Mouse (Mus musculus): ENCODE results near the gene Ldah. TPM values are rescaled to one million over a fixed set of nuclear protein-coding genes. Genes with fewer than 3 reads are reported as not detected.
A peak's percentile ranks its signal among the peaks of the same experiment; 100 is the strongest.

Ldah gene
- polyA plus RNA-seq, 1 experiment from 2014 or later, result 79.5 TPM

DNA sequence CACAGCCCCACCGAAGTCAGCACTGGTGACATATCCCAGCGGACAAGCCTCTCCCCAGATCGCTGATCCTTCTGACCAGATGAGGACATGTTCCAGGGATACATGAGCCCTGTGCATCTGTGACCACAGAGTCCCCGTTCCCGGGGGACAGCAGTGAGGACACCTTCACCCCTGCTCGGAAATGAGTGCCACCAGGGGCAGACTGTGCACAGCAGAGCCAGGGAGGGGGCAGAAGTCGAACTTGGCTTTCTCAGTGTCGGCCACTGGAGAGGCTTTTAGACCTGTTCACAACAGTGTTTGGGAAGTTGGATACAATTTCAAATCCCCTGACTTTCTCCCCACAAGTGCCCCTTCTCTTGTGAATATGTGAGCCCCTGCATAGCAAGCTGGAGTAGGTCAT is 81.6 kb downstream of the Ldah start:
- Histone ChIP-seq H3K27ac (ENCODE audit: low read length) (no peak overlapping the region), H3K36me3 (ENCODE audit: control insufficient read depth, insufficient read depth, low read length) (no peaks in the 10 kb centered on the region), H3K4me2 (replicated peaks; ENCODE audit: low read depth, low read length) (no peak overlapping the region), H3K27me3 (ENCODE audit: control insufficient read depth, insufficient read depth, low read length) (no peaks in the 10 kb centered on the region), H3K4me3 (ENCODE audit: low read depth, low read length) (no peak overlapping the region), H3K4me1 (ENCODE audit: control insufficient read depth, insufficient read depth, low read length) (no peaks in the 10 kb centered on the region), H3K9ac (replicated peaks; ENCODE audit: low read depth, low read length) (no peak overlapping the region), H3K9me3 (ENCODE audit: control insufficient read depth, low read depth, low read length) (no peaks in the 10 kb centered on the region)
- no peak for ATAC-seq (ENCODE audit: insufficient number of reproducible peaks, insufficient read depth, low FRiP score, low read depth)
- WGBS, result 91% methylated on average over 8 of the region's 8 CpGs

DNA sequence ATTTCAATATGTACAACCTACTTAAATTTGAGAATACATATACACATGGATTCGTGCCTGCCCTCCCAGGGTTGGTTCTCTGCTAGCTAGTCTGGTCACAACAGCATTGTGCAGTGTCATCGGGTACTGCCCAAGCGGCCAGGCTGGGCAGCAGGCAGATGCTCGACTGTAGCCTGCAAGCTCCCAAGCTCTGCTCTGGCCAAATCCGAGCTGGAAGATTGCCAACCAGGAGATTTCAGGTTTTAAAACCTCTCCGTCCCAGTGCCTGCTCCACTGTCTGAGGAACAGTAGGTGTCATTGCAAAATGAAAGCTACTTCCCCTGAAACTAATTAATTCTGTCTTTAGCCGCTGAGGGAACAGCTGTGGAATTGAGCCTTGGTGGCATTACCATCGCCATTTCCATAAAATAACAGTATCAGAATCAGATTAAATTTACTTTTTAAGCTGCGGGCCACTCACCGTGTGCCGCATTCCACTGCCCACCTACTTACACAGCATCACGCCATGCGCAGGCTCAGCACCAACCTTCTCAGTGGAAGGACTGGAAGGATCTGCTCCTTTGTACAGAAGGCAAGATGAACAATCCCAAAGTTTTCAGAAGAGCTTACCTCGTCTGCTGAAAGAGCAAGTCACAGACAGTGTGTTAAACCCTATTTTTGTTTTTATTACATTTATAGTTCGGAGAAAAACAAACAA is 83.4 kb downstream of the Ldah start:
- H3K36me3 ChIP-seq (ENCODE audit: control insufficient read depth, insufficient read depth, low read length), result no peaks in the 10 kb centered on the region
- H3K9ac ChIP-seq (replicated peaks; ENCODE audit: low read depth, low read length), result no peak overlapping the region
- H3K27me3 ChIP-seq (ENCODE audit: control insufficient read depth, insufficient read depth, low read length), result 0 out of 2 replicates have a peak, but pooled peaks cover 3% of the 10 kb centered on the region
- no peak for ATAC-seq (ENCODE audit: insufficient number of reproducible peaks, insufficient read depth, low FRiP score, low read depth)
- no peaks in the 10 kb centered on the region for H3K9me3 ChIP-seq (ENCODE audit: control insufficient read depth, low read depth, low read length)
- H3K4me3 ChIP-seq (ENCODE audit: low read depth, low read length), result no peak overlapping the region
- H3K4me1 ChIP-seq (ENCODE audit: control insufficient read depth, insufficient read depth, low read length), result no peaks in the 10 kb centered on the region
- H3K27ac ChIP-seq (ENCODE audit: low read length), result no peak overlapping the region
- no peak overlapping the region for H3K4me2 ChIP-seq (replicated peaks; ENCODE audit: low read depth, low read length)
- WGBS, result 70% methylated on average over 15 of the region's 15 CpGs

DNA sequence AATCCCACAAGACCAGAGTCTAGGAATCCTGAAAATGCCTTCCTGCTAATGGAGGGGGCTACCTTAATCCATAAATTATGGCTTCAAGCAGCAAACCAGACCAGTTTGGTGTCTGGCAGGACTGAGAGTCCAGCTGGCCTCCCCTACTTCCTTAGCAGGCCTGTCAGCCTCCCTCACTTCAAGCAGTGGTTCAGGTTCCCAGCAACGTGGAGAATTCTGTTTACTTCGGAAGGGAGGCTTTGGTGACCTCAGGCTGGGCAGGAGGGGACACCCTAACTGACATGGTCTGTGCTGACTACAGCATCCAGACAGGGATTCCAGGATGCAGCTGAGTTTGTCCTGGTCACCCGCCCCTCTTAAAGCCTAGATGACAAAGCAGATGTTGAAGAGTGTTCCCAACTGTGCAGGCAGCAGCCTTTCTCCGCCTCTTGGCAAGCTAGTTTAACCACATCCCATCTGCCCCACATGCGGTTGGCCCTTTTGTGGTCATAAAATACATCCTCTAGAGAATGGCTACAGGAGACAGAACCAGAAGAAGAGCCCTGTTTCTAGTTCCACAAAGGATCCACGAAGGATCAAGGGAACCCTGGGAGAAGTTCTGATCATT is 87.5 kb downstream of the Ldah start:
- 48% methylated on average over 6 of the region's 6 CpGs for WGBS
- no peak overlapping the region for H3K9ac ChIP-seq (replicated peaks; ENCODE audit: low read depth, low read length)
- no peaks in the 10 kb centered on the region for H3K36me3 ChIP-seq (ENCODE audit: control insufficient read depth, insufficient read depth, low read length)
- H3K27ac ChIP-seq (ENCODE audit: low read length), result no peak overlapping the region
- H3K4me1 ChIP-seq (ENCODE audit: control insufficient read depth, insufficient read depth, low read length), result no peaks in the 10 kb centered on the region
- H3K9me3 ChIP-seq (ENCODE audit: control insufficient read depth, low read depth, low read length), result no peaks in the 10 kb centered on the region
- H3K27me3 ChIP-seq (ENCODE audit: control insufficient read depth, insufficient read depth, low read length), result peaks cover 32% of the 10 kb centered on the region
- no peak overlapping the region for H3K4me2 ChIP-seq (replicated peaks; ENCODE audit: low read depth, low read length)
- no peak overlapping the region for H3K4me3 ChIP-seq (ENCODE audit: low read depth, low read length)
- ATAC-seq (ENCODE audit: insufficient number of reproducible peaks, insufficient read depth, low FRiP score, low read depth), result no peak

DNA sequence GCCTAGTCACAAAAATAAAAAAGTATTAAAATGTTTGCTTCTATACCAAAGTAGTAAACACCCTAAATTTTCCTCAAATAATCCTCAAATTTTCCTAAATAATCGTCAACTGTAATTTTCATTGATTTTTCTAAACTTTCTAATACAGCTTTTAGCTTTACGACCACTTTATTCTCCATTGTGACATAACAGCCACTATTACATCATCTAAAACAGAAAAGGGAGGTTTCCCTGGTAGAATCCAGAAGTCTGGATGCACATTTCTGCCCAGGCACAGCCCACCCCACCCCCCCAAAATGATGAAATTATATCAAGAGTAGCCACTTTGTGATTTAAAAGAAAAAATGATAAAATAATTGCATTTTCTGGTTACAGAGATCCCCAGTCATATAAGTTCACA is 88.2 kb downstream of the Ldah start:
- WGBS, result 90% methylated on average over 2 of the region's 2 CpGs
- Histone ChIP-seq H3K9ac (replicated peaks; ENCODE audit: low read depth, low read length) (no peak overlapping the region), H3K4me1 (ENCODE audit: control insufficient read depth, insufficient read depth, low read length) (no peaks in the 10 kb centered on the region), H3K4me2 (replicated peaks; ENCODE audit: low read depth, low read length) (no peak overlapping the region), H3K4me3 (ENCODE audit: low read depth, low read length) (no peak overlapping the region), H3K27ac (ENCODE audit: low read length) (no peak overlapping the region), H3K36me3 (ENCODE audit: control insufficient read depth, insufficient read depth, low read length) (no peaks in the 10 kb centered on the region), H3K9me3 (ENCODE audit: control insufficient read depth, low read depth, low read length) (no peaks in the 10 kb centered on the region), H3K27me3 (ENCODE audit: control insufficient read depth, insufficient read depth, low read length) (peaks cover 40% of the 10 kb centered on the region)
- no peak for ATAC-seq (ENCODE audit: insufficient number of reproducible peaks, insufficient read depth, low FRiP score, low read depth)

DNA sequence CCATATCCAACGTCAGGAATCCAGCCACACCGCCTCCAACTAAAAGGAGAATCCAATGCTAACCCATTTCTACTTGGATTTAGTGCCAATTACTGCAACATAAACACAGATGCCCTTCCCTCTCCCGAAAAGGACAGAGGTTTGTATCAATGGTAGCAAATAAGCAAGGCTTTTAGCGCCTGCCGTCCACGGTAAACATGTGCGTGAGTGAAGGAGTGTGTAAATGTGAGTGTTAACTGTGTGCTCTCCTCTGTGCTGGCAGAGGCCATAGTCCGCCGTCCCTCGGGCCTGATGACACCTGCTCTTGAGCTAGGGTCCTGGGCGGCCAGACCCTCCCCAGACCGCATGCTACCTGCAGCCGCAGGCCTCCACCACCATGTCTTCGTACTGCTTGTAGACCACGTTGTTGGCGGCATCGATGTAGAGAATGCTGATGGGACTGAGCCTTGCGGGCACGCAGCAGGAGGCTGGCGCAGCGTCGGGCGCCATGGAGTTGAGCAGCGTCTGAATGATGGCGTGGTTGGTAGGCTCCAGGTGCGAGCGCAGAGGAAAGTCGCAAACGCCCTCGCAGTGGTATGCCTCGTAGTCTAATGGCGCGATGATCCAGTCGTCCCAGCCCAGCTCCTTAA is 89.8 kb downstream of the Ldah start:
- no peak overlapping the region for H3K27ac ChIP-seq (ENCODE audit: low read length)
- H3K9ac ChIP-seq (replicated peaks; ENCODE audit: low read depth, low read length), result no peak overlapping the region
- peaks cover 3% of the 10 kb centered on the region; the same call in 1 of the 2 replicates for H3K4me1 ChIP-seq (ENCODE audit: control insufficient read depth, insufficient read depth, low read length)
- ATAC-seq (ENCODE audit: insufficient number of reproducible peaks, insufficient read depth, low FRiP score, low read depth), result no peak
- 9% methylated on average over 34 of the region's 34 CpGs for WGBS
- peaks cover 52% of the 10 kb centered on the region for H3K27me3 ChIP-seq (ENCODE audit: control insufficient read depth, insufficient read depth, low read length)
- H3K4me3 ChIP-seq (ENCODE audit: low read depth, low read length), result peak overlapping the region; percentile 31
- no peaks in the 10 kb centered on the region for H3K9me3 ChIP-seq (ENCODE audit: control insufficient read depth, low read depth, low read length)
- H3K4me2 ChIP-seq (replicated peaks; ENCODE audit: low read depth, low read length), result peak overlapping the region; percentile 56
- H3K36me3 ChIP-seq (ENCODE audit: control insufficient read depth, insufficient read depth, low read length), result no peaks in the 10 kb centered on the region

DNA sequence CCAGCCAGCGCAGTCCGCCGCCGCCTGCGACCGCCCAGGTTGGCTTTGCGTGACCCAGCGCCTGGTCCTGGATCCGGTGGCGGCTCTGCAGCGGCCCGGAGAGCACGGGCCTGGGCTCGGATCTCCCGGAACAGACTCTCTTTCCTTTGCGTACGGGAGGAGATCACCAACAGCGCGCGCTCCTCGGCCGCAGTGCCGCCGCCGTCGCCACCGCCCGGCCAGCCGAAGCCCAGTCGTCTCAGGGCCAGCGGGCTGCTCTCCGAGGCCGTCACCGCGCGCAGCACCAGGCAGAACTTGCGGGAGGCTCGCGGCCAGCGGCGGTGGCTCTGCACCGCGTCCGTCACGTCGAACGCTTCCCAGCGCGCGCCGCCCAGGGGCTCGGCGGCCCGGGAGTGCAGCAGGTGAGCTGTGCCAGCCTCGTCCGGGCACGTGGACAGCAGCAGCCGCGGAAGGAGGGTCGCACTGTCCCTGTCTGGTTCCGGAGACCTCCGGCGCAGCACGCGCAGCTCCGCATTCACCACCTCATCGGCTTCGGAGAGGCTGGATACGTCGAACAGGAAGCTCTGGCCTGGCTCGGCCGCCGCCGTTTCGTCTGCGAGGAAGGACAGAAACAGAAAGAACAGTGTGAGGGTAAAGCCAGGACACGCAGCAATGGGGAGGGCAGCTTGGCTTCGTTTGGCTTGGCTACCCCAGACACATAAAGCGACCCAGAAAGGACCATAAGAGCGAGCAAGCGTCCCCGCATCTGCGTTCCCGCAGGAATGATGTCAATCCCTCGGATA is 90.6 kb downstream of the Ldah start:
- no peak; the same call in 1 of the 2 replicates for ATAC-seq (ENCODE audit: insufficient number of reproducible peaks, insufficient read depth, low FRiP score, low read depth)
- WGBS, result 2% methylated on average over 79 of the region's 85 CpGs
- H3K27me3 ChIP-seq (ENCODE audit: control insufficient read depth, insufficient read depth, low read length), result peaks cover 59% of the 10 kb centered on the region

DNA sequence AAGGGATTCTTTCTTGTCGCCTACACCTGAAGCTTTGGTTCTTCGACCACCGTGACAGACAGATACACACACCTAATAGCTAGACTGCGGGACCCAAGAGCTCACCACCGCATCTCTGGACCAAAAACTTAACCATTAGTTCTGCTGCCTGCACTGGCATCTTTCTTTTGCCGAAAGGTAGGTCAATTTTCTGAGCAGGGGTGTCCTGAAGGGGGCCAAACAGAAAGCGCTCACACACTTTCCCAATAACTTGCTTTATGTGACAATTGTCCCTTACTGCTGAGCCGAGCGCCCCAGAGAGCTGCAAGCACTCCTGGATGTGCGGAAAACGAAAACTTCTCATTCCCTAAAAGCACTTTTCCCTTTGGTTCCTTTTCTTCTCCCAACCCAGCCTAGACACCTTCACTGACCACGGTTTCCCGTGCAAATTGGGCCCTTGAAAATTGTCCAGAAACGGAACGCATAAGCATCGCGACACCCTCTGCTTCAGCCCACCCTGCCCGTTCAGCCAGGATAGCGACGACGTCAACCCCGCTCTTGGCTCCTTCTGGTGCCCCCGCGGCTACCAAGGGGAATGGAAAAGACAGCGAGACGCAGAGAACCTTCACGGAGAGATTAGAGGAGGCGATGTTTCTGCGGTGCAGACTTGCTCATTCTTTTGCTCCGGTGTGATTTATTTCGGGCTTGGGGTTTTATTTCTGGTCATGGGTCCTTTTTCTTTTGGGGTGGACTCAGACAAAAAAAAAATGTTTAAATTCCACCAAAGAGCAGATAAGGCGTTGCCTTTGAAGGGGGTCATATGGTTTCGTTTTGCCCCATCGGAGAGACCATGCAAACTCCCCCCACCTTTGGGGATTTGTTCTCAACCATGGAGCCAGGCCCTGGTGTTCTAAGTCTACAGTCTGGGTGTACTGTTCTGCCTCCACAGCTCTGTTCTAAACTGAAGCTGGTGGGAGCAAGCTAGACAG is 91.5 kb downstream of the Ldah start:
- Histone ChIP-seq H3K27ac (ENCODE audit: low read length) (no peak overlapping the region), H3K4me3 (ENCODE audit: low read depth, low read length) (no peak overlapping the region), H3K4me2 (replicated peaks; ENCODE audit: low read depth, low read length) (no peak overlapping the region), H3K27me3 (ENCODE audit: control insufficient read depth, insufficient read depth, low read length) (peaks cover 67% of the 10 kb centered on the region), H3K36me3 (ENCODE audit: control insufficient read depth, insufficient read depth, low read length) (no peaks in the 10 kb centered on the region), H3K9ac (replicated peaks; ENCODE audit: low read depth, low read length) (no peak overlapping the region), H3K4me1 (ENCODE audit: control insufficient read depth, insufficient read depth, low read length) (peaks cover 3% of the 10 kb centered on the region; the same call in 1 of the 2 replicates), H3K9me3 (ENCODE audit: control insufficient read depth, low read depth, low read length) (no peaks in the 10 kb centered on the region)
- ATAC-seq (ENCODE audit: insufficient number of reproducible peaks, insufficient read depth, low FRiP score, low read depth), result no peak
- WGBS, result 9% methylated on average over 34 of the region's 34 CpGs

More for the DNA sequence above, 90.6 kb downstream of the Ldah start:
- Histone ChIP-seq H3K9ac (replicated peaks; ENCODE audit: low read depth, low read length) (no peak overlapping the region), H3K4me3 (ENCODE audit: low read depth, low read length) (peak overlapping the region; percentile 31), H3K27ac (ENCODE audit: low read length) (no peak overlapping the region), H3K4me2 (replicated peaks; ENCODE audit: low read depth, low read length) (peak overlapping the region; percentile 56), H3K36me3 (ENCODE audit: control insufficient read depth, insufficient read depth, low read length) (no peaks in the 10 kb centered on the region), H3K9me3 (ENCODE audit: control insufficient read depth, low read depth, low read length) (no peaks in the 10 kb centered on the region), H3K4me1 (ENCODE audit: control insufficient read depth, insufficient read depth, low read length) (peaks cover 3% of the 10 kb centered on the region; the same call in 1 of the 2 replicates)
